Mouse (Mus musculus): ENCODE data around the gene Trim47.

DNA sequence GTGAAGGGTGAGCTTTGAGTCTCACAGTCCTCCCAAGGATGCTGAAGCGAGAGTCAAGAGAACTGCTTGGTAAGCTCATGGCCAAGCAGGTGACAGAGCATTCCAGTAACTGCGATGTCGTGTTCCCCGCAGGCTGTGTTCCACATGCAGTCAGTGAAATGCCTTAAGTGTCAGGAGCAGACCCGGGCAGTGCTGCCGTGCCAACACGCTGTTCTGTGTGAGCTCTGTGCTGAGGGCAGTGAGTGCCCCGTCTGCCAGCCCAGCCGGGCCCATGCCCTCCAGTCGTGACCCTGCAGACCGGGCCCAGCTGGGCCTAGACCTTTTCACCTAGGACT is 67.4 kb downstream of the Trim47 start:
- TF ChIP-seq CTCF (IDR thresholded peaks at IDR 0.05; ENCODE audit: insufficient read depth, low read depth, low read length) (no peak), POLR2A (IDR thresholded peaks at IDR 0.05; ENCODE audit: insufficient read depth, low read depth, low read length) (no peak)

Data from olfactory bulb, adult 2 months (tissue).